Mouse (Mus musculus) urinary bladder, adult 18-20 months (tissue): ENCODE measurements at regions not wholly inside any gene's neighbourhood (a gene's known extent, or its start where the extent isn't known, plus 50 kb on each side); places are given as distances from the start of the nearest gene placed in this dataset.
"Not testable (repeated sequence)": the region's sequence is repeated elsewhere in the genome, so short reads cannot be mapped to it uniquely, and the experiment has no call there.

ENCODE experiments used
- DNase-seq, 2 experiments: peaks; one replicate each; pipeline ENCODE4 v3.0.0; 2022; ENCODE audit warnings: low spot score in 2 of 2, mixed read lengths in 2 of 2

GRCm38 (mm10) chr5:100309807-100310165, 106.2 kb downstream of the Sec31a start:
- DNase-seq, result no peak

GRCm38 (mm10) chr5:100309071-100309806, 106.8 kb downstream of the Sec31a start:
- no peak for DNase-seq

GRCm38 (mm10) chr5:100304403-100304802, 111.6 kb downstream of the Sec31a start:
- DNase-seq, result no peak

GRCm38 (mm10) chr5:100302068-100302775, 113.8 kb downstream of the Sec31a start:
- no peak for DNase-seq

GRCm38 (mm10) chr5:100299141-100299540, 116.9 kb downstream of the Sec31a start:
- no peak for DNase-seq

- no peak for DNase-seq
Observed at GRCm38 (mm10) chr5:100294189-100294588, 121.8 kb downstream of the Sec31a start.

GRCm38 (mm10) chr5:100280215-100280614, 120.6 kb upstream of the Tmem150c start:
- DNase-seq, result no peak

- DNase-seq, result no peak
Observed at GRCm38 (mm10) chr5:100279474-100279873, 119.9 kb upstream of the Tmem150c start.

GRCm38 (mm10) chr5:100274674-100275073, 115.1 kb upstream of the Tmem150c start:
- DNase-seq, result no peak

GRCm38 (mm10) chr5:100271975-100272374, 112.4 kb upstream of the Tmem150c start:
- DNase-seq, result not testable (repeated sequence)

- no peak for DNase-seq
Observed at GRCm38 (mm10) chr5:100270841-100271686, 111.5 kb upstream of the Tmem150c start.

- no peak for DNase-seq
Observed at GRCm38 (mm10) chr5:100268111-100268878, 108.7 kb upstream of the Tmem150c start.

- DNase-seq, result no peak
Observed at GRCm38 (mm10) chr5:100266671-100267510, 107.3 kb upstream of the Tmem150c start.

- no peak for DNase-seq
Observed at GRCm38 (mm10) chr5:100259803-100260693, 100.4 kb upstream of the Tmem150c start.

GRCm38 (mm10) chr5:100258952-100259710, 99.5 kb upstream of the Tmem150c start:
- no peak for DNase-seq

GRCm38 (mm10) chr5:100255276-100255675, 95.7 kb upstream of the Tmem150c start:
- DNase-seq, result no peak

- no peak for DNase-seq
Observed at GRCm38 (mm10) chr5:100252036-100252435, 92.4 kb upstream of the Tmem150c start.

- DNase-seq, result peak in 1 of 2 experiments; percentile 14
Observed at GRCm38 (mm10) chr5:100249757-100250156, 90.1 kb upstream of the Tmem150c start.

- no peak for DNase-seq
Observed at GRCm38 (mm10) chr5:100248611-100249010, 89.0 kb upstream of the Tmem150c start.
